Mouse (Mus musculus): Measurements from ENCODE around the gene Kctd21. TPM values are rescaled to one million over a fixed set of nuclear protein-coding genes. Genes with fewer than 3 reads are reported as not detected.

Kctd21 gene
- total and polyA plus RNA-seq, 3 experiments: 0.23 to 1.2 TPM; not detected in 1

DNA sequence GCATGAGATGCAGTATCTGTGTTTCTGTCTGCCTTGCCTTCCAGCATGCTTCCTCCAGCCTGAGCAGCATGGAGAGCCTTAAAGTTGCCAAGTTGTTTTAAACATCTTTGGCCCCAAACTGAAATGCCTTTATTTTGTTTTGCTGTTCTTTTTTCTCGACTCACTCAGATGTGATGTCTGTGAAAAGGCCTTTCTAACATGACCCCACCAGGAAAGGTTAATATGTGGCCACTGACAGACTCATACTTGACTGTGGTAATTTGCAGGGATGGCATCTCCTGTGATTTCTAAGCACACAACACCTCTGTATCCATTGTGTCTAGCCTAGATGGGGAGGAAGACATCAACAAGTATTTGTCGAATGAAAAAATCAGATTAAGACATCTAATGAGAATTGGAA, 35.1 kb upstream of the Kctd21 start:
- Histone ChIP-seq H3K4me3 (ENCODE audit: control insufficient read depth in 1 of 2, insufficient read depth in 1 of 2, low read depth in 2 of 2, low read length in 2 of 2) (no peak overlapping the region), H3K9me3 (replicated peaks; ENCODE audit: insufficient read depth, low read length) (no peaks in the 10 kb centered on the region), H3K4me1 (ENCODE audit: control insufficient read depth in 1 of 2, insufficient read depth in 2 of 2, low read length in 2 of 2) (peaks cover 5 to 18% of the 10 kb centered on the region in 2 experiments), H3K36me3 (ENCODE audit: control insufficient read depth in 1 of 2, insufficient read depth in 2 of 2, low read length in 2 of 2) (peaks cover 2 to 12% of the 10 kb centered on the region in 2 experiments; a peak in 3 of 4 replicates), H3K9ac (ENCODE audit: control insufficient read depth, low read depth, low read length, poor library complexity, severe bottlenecking) (no peak overlapping the region), H3K27me3 (ENCODE audit: control insufficient read depth in 1 of 2, insufficient read depth in 2 of 2, low read length in 2 of 2) (no peaks in the 10 kb centered on the region), H3K27ac (ENCODE audit: control insufficient read depth, low read depth, low read length) (no peak overlapping the region), H3K79me2 (ENCODE audit: control insufficient read depth, insufficient read depth, low read length, poor library complexity) (no peaks in the 10 kb centered on the region)
- no peak for TF ChIP-seq TCF12 (IDR thresholded peaks at IDR 0.05; ENCODE audit: low read depth, low read length)
- no peak for DNase-seq (ENCODE audit: low read depth, low spot score)

DNA sequence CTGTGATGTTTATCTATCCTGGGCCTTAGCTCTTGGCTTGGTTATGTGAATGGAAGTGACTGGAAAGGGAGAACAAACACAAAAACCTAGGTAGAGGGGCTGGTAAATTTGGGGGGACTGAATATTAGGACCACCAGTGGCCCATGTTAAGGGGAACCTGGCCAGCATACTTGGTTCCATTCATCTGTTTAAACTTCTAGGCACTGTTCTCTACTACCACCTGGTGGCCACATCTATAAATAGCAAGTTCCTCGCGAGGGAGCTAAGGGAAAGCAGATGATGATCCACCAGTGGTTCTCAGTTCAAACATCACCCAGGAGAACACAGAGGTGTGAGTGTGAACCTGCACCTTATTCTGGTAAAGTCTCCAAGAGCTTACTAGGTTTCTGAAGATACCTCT, 34.7 kb upstream of the Kctd21 start:
- Histone ChIP-seq H3K27me3 (ENCODE audit: control insufficient read depth in 1 of 2, insufficient read depth in 2 of 2, low read length in 2 of 2) (no peaks in the 10 kb centered on the region), H3K9me3 (replicated peaks; ENCODE audit: insufficient read depth, low read length) (no peaks in the 10 kb centered on the region), H3K9ac (ENCODE audit: control insufficient read depth, low read depth, low read length, poor library complexity, severe bottlenecking) (no peak overlapping the region), H3K4me3 (ENCODE audit: control insufficient read depth in 1 of 2, insufficient read depth in 1 of 2, low read depth in 2 of 2, low read length in 2 of 2) (no peak overlapping the region), H3K27ac (ENCODE audit: control insufficient read depth, low read depth, low read length) (no peak overlapping the region), H3K79me2 (ENCODE audit: control insufficient read depth, insufficient read depth, low read length, poor library complexity) (no peaks in the 10 kb centered on the region), H3K4me1 (ENCODE audit: control insufficient read depth in 1 of 2, insufficient read depth in 2 of 2, low read length in 2 of 2) (peaks cover 5 to 14% of the 10 kb centered on the region in 2 experiments), H3K36me3 (ENCODE audit: control insufficient read depth in 1 of 2, insufficient read depth in 2 of 2, low read length in 2 of 2) (peaks cover 4 to 10% of the 10 kb centered on the region in 2 experiments; a peak in 3 of 4 replicates)
- DNase-seq (ENCODE audit: low read depth, low spot score): peak; percentile 79
- TF ChIP-seq POLR2A (IDR thresholded peaks at IDR 0.05; ENCODE audit: control insufficient read depth in 1 of 2, insufficient read depth in 1 of 2, low read depth in 1 of 2, low read length in 2 of 2, poor library complexity in 1 of 2) (no peak), USF1 (IDR thresholded peaks at IDR 0.05; ENCODE audit: low read depth, low read length) (no peak), POLR2AphosphoS5 (IDR thresholded peaks at IDR 0.05; ENCODE audit: borderline replicate concordance, low read depth, low read length) (no peak), POLR2AphosphoS2 (IDR thresholded peaks at IDR 0.05; ENCODE audit: low read length) (no peak), RAD21 (IDR thresholded peaks at IDR 0.05; ENCODE audit: low read depth, low read length) (peak; percentile 95), SMC3 (IDR thresholded peaks at IDR 0.05; ENCODE audit: low read depth, low read length) (peak; percentile 96), MAFK (IDR thresholded peaks at IDR 0.05; ENCODE audit: borderline replicate concordance, low read depth, low read length) (no peak), KAT2A (conservative IDR thresholded peaks at IDR 0.05; ENCODE audit: low read depth, low read length) (no peak), ZC3H11A (IDR thresholded peaks at IDR 0.05; ENCODE audit: low read depth, low read length) (peak; percentile 96), MAZ (IDR thresholded peaks at IDR 0.05; ENCODE audit: low read depth, low read length) (no peak), ETS1 (IDR thresholded peaks at IDR 0.05; ENCODE audit: low read depth, low read length) (no peak), HCFC1 (IDR thresholded peaks at IDR 0.05; ENCODE audit: low read depth, low read length) (no peak), CHD1 (IDR thresholded peaks at IDR 0.05; ENCODE audit: low read depth, low read length) (no peak), MYC (IDR thresholded peaks at IDR 0.05; ENCODE audit: low read depth, low read length) (no peak), RCOR1 (IDR thresholded peaks at IDR 0.05; ENCODE audit: low read depth, low read length) (no peak), NELFE (IDR thresholded peaks at IDR 0.05; ENCODE audit: low read depth, low read length) (no peak), MXI1 (IDR thresholded peaks at IDR 0.05; ENCODE audit: low read depth, low read length) (no peak), GATA1 (IDR thresholded peaks at IDR 0.05; ENCODE audit: low read depth, low read length) (no peak), USF2 (IDR thresholded peaks at IDR 0.05; ENCODE audit: borderline replicate concordance in 1 of 2, insufficient read depth in 1 of 2, low read depth in 1 of 2, low read length in 2 of 2) (no peak), CTCF (IDR thresholded peaks at IDR 0.05 in 2 of 3, conservative IDR thresholded peaks at IDR 0.05 in 1 of 3; ENCODE audit: control insufficient read depth in 1 of 3, insufficient read depth in 1 of 3, low read depth in 2 of 3, low read length in 3 of 3, poor library complexity in 1 of 3, severe bottlenecking in 1 of 3) (peak; percentile 45 to 92 (median 91)), CHD2 (IDR thresholded peaks at IDR 0.05; ENCODE audit: low read length) (no peak), SIN3A (IDR thresholded peaks at IDR 0.05; ENCODE audit: low read length) (no peak)
